Mouse (Mus musculus): ENCODE measurements at regions not wholly inside any gene's neighbourhood (a gene's known extent, or its start where the extent isn't known, plus 50 kb on each side); places are given as distances from the start of the nearest gene placed in this dataset.
"Not testable (repeated sequence)": the region's sequence is repeated elsewhere in the genome, so short reads cannot be mapped to it uniquely, and the experiment has no call there.

GRCm38 (mm10) chr3:113105979-113106378 is 152.7 kb downstream of the Amy2a5 start:
- ATAC-seq (ENCODE audit: low TSS enrichment): no peak

- not testable (repeated sequence) for ATAC-seq (ENCODE audit: low TSS enrichment)
Observed at GRCm38 (mm10) chr3:113090850-113091249, 167.8 kb downstream of the Amy2a5 start.

- peak; percentile 65; the same call in 1 of the 2 replicates for ATAC-seq (ENCODE audit: low TSS enrichment)
Observed at GRCm38 (mm10) chr3:113080704-113081103, 177.9 kb downstream of the Amy2a5 start.

All from frontal cortex, adult (tissue).